Mouse (Mus musculus) embryonic facial prominence, embryonic 11.5 days (tissue): ENCODE results near the gene Syt13. TPM values are rescaled to one million over a fixed set of nuclear protein-coding genes. Genes with fewer than 3 reads are reported as not detected.

Experiments used
- ATAC-seq: fragments of 200-750 bp; cut with Nextera tagmentation; replicated peaks from 2 replicates; pipeline ENCODE4 v1.8.0; 2017; ENCODE audit warnings: low read depth; ENCODE audit not compliant: insufficient number of reproducible peaks, low FRiP score, low TSS enrichment
- DNase-seq: peaks from one replicate; pipeline ENCODE4 v3.0.0-alpha.2; 2015; ENCODE audit warnings: low spot score
- H3K27ac ChIP-seq: fragments of 300-500 bp; sonication (generic); replicated peaks from 2 replicates; pipeline ENCODE4 v1.5.1; 2014; ENCODE audit warnings: mild to moderate bottlenecking, low read depth, low read length, control low read depth
- H3K27me3 ChIP-seq: fragments of 300-500 bp; sonication (generic); 2 replicates; pipeline ENCODE4 v1.6.1; 2014; ENCODE audit warnings: mild to moderate bottlenecking, low read length, moderate library complexity, mixed read lengths; ENCODE audit not compliant: control insufficient read depth, insufficient read depth
- H3K36me3 ChIP-seq: fragments of 300-500 bp; sonication (generic); replicated peaks from 2 replicates; pipeline ENCODE4 v1.6.1; 2014; ENCODE audit warnings: low read depth, mild to moderate bottlenecking, low read length, moderate library complexity, mixed read lengths; ENCODE audit not compliant: control insufficient read depth, insufficient read depth
- H3K4me1 ChIP-seq: fragments of 300-500 bp; sonication (generic); 2 replicates; pipeline ENCODE4 v1.6.1; 2014; ENCODE audit warnings: low read length, mixed read lengths; ENCODE audit not compliant: control insufficient read depth, insufficient read depth
- H3K4me2 ChIP-seq: fragments of 300-500 bp; sonication (generic); 2 replicates; pipeline ENCODE4 v1.6.1; 2014; ENCODE audit warnings: low read depth, mild to moderate bottlenecking, control low read depth, low read length, moderate library complexity
- H3K4me3 ChIP-seq: fragments of 300-500 bp; sonication (generic); 2 replicates; pipeline ENCODE4 v1.5.1; 2014; ENCODE audit warnings: low read depth, low read length, control low read depth
- H3K9ac ChIP-seq: fragments of 300-500 bp; sonication (generic); replicated peaks from 2 replicates; pipeline ENCODE4 v1.6.1; 2014; ENCODE audit warnings: mild to moderate bottlenecking, control low read depth, low read length
- H3K9me3 ChIP-seq: fragments of 300-500 bp; sonication (generic); replicated peaks from 2 replicates; pipeline ENCODE4 v1.6.1; 2016; ENCODE audit warnings: mild to moderate bottlenecking, low read length, inconsistent platforms, mixed read lengths; ENCODE audit not compliant: control insufficient read depth
- WGBS: fragments of 180-500 bp; shearing (Covaris S2); extraction: QIAGEN DNeasy Blood & Tissue Kit; methylation state at CpG from one replicate; pipeline ENCODE4 v1.1.7; 2014; 5-methylcytosine and 5-hydroxymethylcytosine counted together
- polyA plus RNA-seq: library from polyadenylated mRNA; unstranded; fragments of >200 nt; fragmentation: Nextera tagmentation; extraction: Ambion mirVana; gene quantifications from 2 replicates; pipeline ENCODE4 v1.2.1, GENCODE M21; 2014

Gene Syt13
- polyA plus RNA-seq, 1 experiment from 2014 or later = 9.0 TPM

- Histone ChIP-seq H3K9me3 (no peaks in the 10 kb centered on the region), H3K27me3 (peaks cover 18% of the 10 kb centered on the region), H3K9ac (no peak overlapping the region), H3K4me2 (no peak overlapping the region), H3K4me3 (no peak overlapping the region), H3K36me3 (no peaks in the 10 kb centered on the region), H3K4me1 (no peaks in the 10 kb centered on the region; the same call in 1 of the 2 replicates), H3K27ac (no peak overlapping the region)
- DNase-seq (no peak), ATAC-seq (no peak)
These were observed 2.6 kb upstream of the Syt13 start for GRCm38 (mm10) chr2:92912312-92912711.

- Histone ChIP-seq H3K4me2 (no peak overlapping the region), H3K27me3 (peaks cover 18% of the 10 kb centered on the region), H3K27ac (no peak overlapping the region), H3K4me1 (no peaks in the 10 kb centered on the region; the same call in 1 of the 2 replicates), H3K36me3 (no peaks in the 10 kb centered on the region), H3K9me3 (no peaks in the 10 kb centered on the region), H3K9ac (no peak overlapping the region), H3K4me3 (no peak overlapping the region)
- WGBS = 13% methylated on average over 9 of the region's 9 CpGs
- DNase-seq = no peak
- ATAC-seq = no peak
These were observed 1.6 kb upstream of the Syt13 start for GRCm38 (mm10) chr2:92913295-92913694.

GRCm38 (mm10) chr2:92915659-92916631 lies 1.0 kb downstream of the Syt13 start:
- no peaks in the 10 kb centered on the region; the same call in 1 of the 2 replicates for H3K4me1 ChIP-seq
- H3K27ac ChIP-seq = 0 out of 2 replicates have a peak overlapping the region, but pooled peaks have one; percentile 17
- H3K9me3 ChIP-seq = no peaks in the 10 kb centered on the region
- H3K27me3 ChIP-seq = peaks cover 18% of the 10 kb centered on the region
- H3K36me3 ChIP-seq = no peaks in the 10 kb centered on the region
- DNase-seq = no peak
- peak overlapping the region; percentile 72 for H3K4me2 ChIP-seq
- 13% methylated on average over 8 of the region's 10 CpGs for WGBS
- peak overlapping the region; percentile 34 for H3K4me3 ChIP-seq
- H3K9ac ChIP-seq = no peak overlapping the region; the same call in 1 of the 2 replicates
- ATAC-seq = peak; percentile 55

GRCm38 (mm10) chr2:92917405-92918142 lies 2.7 kb downstream of the Syt13 start:
- Histone ChIP-seq H3K4me3 (no peak overlapping the region), H3K4me2 (no peak overlapping the region), H3K4me1 (no peaks in the 10 kb centered on the region; the same call in 1 of the 2 replicates), H3K9ac (no peak overlapping the region), H3K27ac (no peak overlapping the region), H3K36me3 (no peaks in the 10 kb centered on the region), H3K9me3 (no peaks in the 10 kb centered on the region), H3K27me3 (peaks cover 18% of the 10 kb centered on the region)
- ATAC-seq (no peak), DNase-seq (no peak)
- 49% methylated on average over 7 of the region's 7 CpGs for WGBS

GRCm38 (mm10) chr2:92920709-92921108 lies 5.8 kb downstream of the Syt13 start:
- Histone ChIP-seq H3K27me3 (0 out of 2 replicates have a peak, but pooled peaks cover 4% of the 10 kb centered on the region), H3K4me2 (no peak overlapping the region), H3K4me3 (no peak overlapping the region), H3K9me3 (no peaks in the 10 kb centered on the region), H3K36me3 (no peaks in the 10 kb centered on the region), H3K27ac (no peak overlapping the region), H3K9ac (no peak overlapping the region), H3K4me1 (no peaks in the 10 kb centered on the region)
- ATAC-seq (no peak), DNase-seq (no peak)
- WGBS = 89% methylated on average over 4 of the region's 4 CpGs

- 71% methylated on average over 6 of the region's 6 CpGs for WGBS
- H3K27ac ChIP-seq = no peak overlapping the region
- no peak overlapping the region for H3K4me2 ChIP-seq
- H3K4me3 ChIP-seq = no peak overlapping the region
- H3K9ac ChIP-seq = no peak overlapping the region
- DNase-seq (no peak), ATAC-seq (no peak)
- no peaks in the 10 kb centered on the region for H3K27me3 ChIP-seq
- no peaks in the 10 kb centered on the region for H3K36me3 ChIP-seq
- no peaks in the 10 kb centered on the region for H3K9me3 ChIP-seq
- no peaks in the 10 kb centered on the region for H3K4me1 ChIP-seq
These were observed 9.9 kb downstream of the Syt13 start for GRCm38 (mm10) chr2:92924677-92925259.

GRCm38 (mm10) chr2:92929696-92930095 lies 14.8 kb downstream of the Syt13 start:
- H3K36me3 ChIP-seq = no peaks in the 10 kb centered on the region
- H3K9ac ChIP-seq = no peak overlapping the region
- no peak overlapping the region for H3K4me2 ChIP-seq
- 69% methylated on average over 5 of the region's 5 CpGs for WGBS
- no peak overlapping the region for H3K4me3 ChIP-seq
- H3K27me3 ChIP-seq = no peaks in the 10 kb centered on the region
- ATAC-seq (no peak), DNase-seq (no peak)
- no peak overlapping the region for H3K27ac ChIP-seq
- no peaks in the 10 kb centered on the region for H3K9me3 ChIP-seq
- H3K4me1 ChIP-seq = no peaks in the 10 kb centered on the region
